Mouse (Mus musculus) lung, embryonic 14.5 days (tissue): ENCODE measurements around the gene Babam2. TPM values are rescaled to one million over a fixed set of nuclear protein-coding genes. Genes with fewer than 3 reads are reported as not detected.
"Not testable (repeated sequence)": the region's sequence is repeated elsewhere in the genome, so short reads cannot be mapped to it uniquely, and the experiment has no call there.

Source experiments
- ATAC-seq: fragments of 200-750 bp; cut with Nextera tagmentation; 2 replicates; pipeline ENCODE4 v1.8.0; 2017; ENCODE audit warnings: mild to moderate bottlenecking, moderate TSS enrichment, moderate library complexity; ENCODE audit not compliant: insufficient read depth
- DNase-seq: peaks from one replicate; pipeline ENCODE4 v3.0.0-alpha.2; 2015
- H3K27ac ChIP-seq: fragments of 300-500 bp; sonication (generic); 2 replicates; pipeline ENCODE4 v1.5.1; 2014; ENCODE audit warnings: low read depth, mild to moderate bottlenecking, moderate library complexity
- H3K27me3 ChIP-seq: fragments of 300-500 bp; sonication (generic); 2 replicates; pipeline ENCODE4 v1.6.1; 2014; ENCODE audit warnings: low read length, control low read depth; ENCODE audit not compliant: insufficient read depth
- H3K36me3 ChIP-seq: fragments of 300-500 bp; sonication (generic); 2 replicates; pipeline ENCODE4 v1.6.1; 2014; ENCODE audit warnings: control low read depth; ENCODE audit not compliant: insufficient read depth
- H3K4me1 ChIP-seq: fragments of 300-500 bp; sonication (generic); 2 replicates; pipeline ENCODE4 v1.6.1; 2014; ENCODE audit warnings: antibody characterized with exemption, control low read depth; ENCODE audit not compliant: insufficient read depth
- H3K4me2 ChIP-seq: fragments of 300-500 bp; sonication (generic); 2 replicates; pipeline ENCODE4 v1.6.1; 2014; ENCODE audit warnings: mild to moderate bottlenecking
- H3K4me3 ChIP-seq: fragments of 300-500 bp; sonication (generic); 2 replicates; pipeline ENCODE4 v1.5.1; 2014; ENCODE audit warnings: low read depth, low read length
- H3K9ac ChIP-seq: fragments of 300-500 bp; sonication (generic); 2 replicates; pipeline ENCODE4 v1.6.1; 2014
- H3K9me3 ChIP-seq: fragments of 300-500 bp; sonication (generic); 2 replicates; pipeline ENCODE4 v1.6.1; 2016; ENCODE audit warnings: low read depth, low read length, control low read depth
- CTCF ChIP-seq: IDR thresholded peaks from 2 replicates; pipeline ENCODE4 v1.5.1; 2016; ENCODE audit warnings: antibody characterized with exemption, low read depth
- WGBS: fragments of 180-500 bp; shearing (Covaris S2); extraction: QIAGEN DNeasy Blood & Tissue Kit; methylation state at CpG from one replicate; pipeline ENCODE4 v1.1.7; 2014; 5-methylcytosine and 5-hydroxymethylcytosine counted together
- polyA plus RNA-seq: library from polyadenylated mRNA; unstranded; fragments of >200 nt; fragmentation: Nextera tagmentation; extraction: Ambion mirVana; gene quantifications from 2 replicates; pipeline ENCODE4 v1.2.1, GENCODE M21; 2014

Babam2 gene
- polyA plus RNA-seq, 1 experiment from 2014 or later = 39.2 TPM

GRCm38 (mm10) chr5:31852786-31853185, 155.3 kb downstream of the Babam2 start:
- H3K4me1 ChIP-seq = no peaks in the 10 kb centered on the region
- H3K4me2 ChIP-seq = no peak overlapping the region
- H3K4me3 ChIP-seq = no peak overlapping the region
- H3K36me3 ChIP-seq = no peaks in the 10 kb centered on the region
- DNase-seq (no peak), ATAC-seq (no peak)
- 75% methylated on average over 1 of the region's 1 CpGs for WGBS
- no peak overlapping the region for H3K9ac ChIP-seq
- H3K9me3 ChIP-seq = no peaks in the 10 kb centered on the region
- no peaks in the 10 kb centered on the region for H3K27me3 ChIP-seq
- no peak overlapping the region for H3K27ac ChIP-seq
- TF ChIP-seq CTCF = no peak

- Histone ChIP-seq H3K4me2 (no peak overlapping the region), H3K27ac (no peak overlapping the region), H3K9me3 (no peaks in the 10 kb centered on the region), H3K27me3 (no peaks in the 10 kb centered on the region), H3K36me3 (no peaks in the 10 kb centered on the region), H3K9ac (no peak overlapping the region), H3K4me1 (no peaks in the 10 kb centered on the region), H3K4me3 (no peak overlapping the region)
- 94% methylated on average over 1 of the region's 1 CpGs for WGBS
- no peak for TF ChIP-seq CTCF
- ATAC-seq (no peak), DNase-seq (no peak)
These were observed 156.3 kb downstream of the Babam2 start for GRCm38 (mm10) chr5:31853831-31854230.

DNA sequence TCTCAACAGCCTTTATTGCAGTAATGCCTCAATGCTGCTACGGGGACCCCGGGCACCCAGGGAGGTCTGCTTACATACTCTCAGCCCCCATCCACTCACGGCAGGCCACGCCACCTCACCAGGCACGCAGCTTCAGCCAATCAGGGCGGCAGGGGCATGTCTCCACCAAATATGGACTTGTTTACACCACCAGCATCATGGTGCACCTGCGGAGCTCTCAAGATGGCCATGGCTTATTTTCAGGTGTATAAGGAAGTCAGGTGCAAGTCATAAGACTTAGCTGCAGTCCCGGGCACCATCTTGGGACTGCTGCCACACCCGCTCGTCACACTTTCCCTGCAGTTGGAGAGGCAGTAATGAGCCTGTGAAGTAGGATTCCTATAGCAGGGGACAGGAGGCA, 161.4 kb downstream of the Babam2 start:
- WGBS = 71% methylated on average over 10 of the region's 10 CpGs
- H3K36me3 ChIP-seq, H3K4me3 ChIP-seq, H3K4me1 ChIP-seq, ATAC-seq, H3K27me3 ChIP-seq, H3K27ac ChIP-seq, DNase-seq, H3K4me2 ChIP-seq, H3K9ac ChIP-seq, H3K9me3 ChIP-seq: not testable (repeated sequence)

- Histone ChIP-seq H3K4me3 (no peak overlapping the region), H3K27ac (no peak overlapping the region), H3K9me3 (no peaks in the 10 kb centered on the region), H3K9ac (no peak overlapping the region), H3K27me3 (no peaks in the 10 kb centered on the region), H3K4me1 (no peaks in the 10 kb centered on the region), H3K36me3 (no peaks in the 10 kb centered on the region), H3K4me2 (no peak overlapping the region)
- DNase-seq (no peak), ATAC-seq (no peak)
- TF ChIP-seq CTCF = no peak
- 16% methylated on average over 1 of the region's 1 CpGs for WGBS
These were observed 162.9 kb downstream of the Babam2 start for GRCm38 (mm10) chr5:31860426-31860825.

DNA sequence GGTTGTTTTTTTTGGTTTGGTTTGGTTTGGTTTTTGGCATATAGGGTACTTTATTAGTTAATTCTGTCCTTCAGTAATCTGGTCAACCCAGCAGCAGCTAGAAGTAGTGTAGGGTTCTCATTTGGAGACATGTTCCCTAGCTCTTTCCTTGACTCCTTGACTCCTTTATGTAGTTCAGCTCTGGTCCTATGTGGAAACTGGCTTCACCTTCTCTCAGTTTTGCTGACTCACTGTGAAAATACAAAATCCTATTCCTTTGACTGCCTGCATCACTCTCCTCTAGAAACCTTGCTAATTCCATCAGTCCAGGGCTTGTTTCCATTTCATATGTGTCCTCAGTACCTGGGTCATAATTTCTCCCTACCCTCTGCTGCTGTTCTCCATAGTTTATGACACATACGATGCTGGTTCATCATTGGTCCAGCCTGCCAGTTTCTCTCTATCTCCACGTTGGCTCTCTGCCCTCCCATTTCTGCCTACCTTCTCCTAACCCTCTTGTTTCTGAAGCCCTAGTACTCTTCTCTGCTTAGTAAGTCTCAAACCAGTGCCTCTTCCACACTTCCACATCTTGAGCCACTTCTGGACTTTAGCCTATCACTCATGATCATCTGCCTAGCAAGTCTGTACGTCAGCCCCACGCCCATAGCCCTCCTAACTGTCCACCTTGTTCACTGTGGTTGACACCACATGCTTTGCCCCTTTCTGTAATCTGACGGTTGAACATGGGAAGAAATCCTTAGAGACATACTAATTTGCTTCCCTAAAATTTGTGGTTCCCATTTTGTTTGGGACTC, 163.5 kb downstream of the Babam2 start:
- H3K27ac ChIP-seq = no peak overlapping the region
- no peaks in the 10 kb centered on the region for H3K27me3 ChIP-seq
- no peaks in the 10 kb centered on the region for H3K36me3 ChIP-seq
- no peak overlapping the region for H3K9ac ChIP-seq
- H3K4me2 ChIP-seq = no peak overlapping the region
- H3K4me1 ChIP-seq = no peaks in the 10 kb centered on the region
- no peak for DNase-seq
- no peak for TF ChIP-seq CTCF
- ATAC-seq = no peak
- no peaks in the 10 kb centered on the region for H3K9me3 ChIP-seq
- H3K4me3 ChIP-seq = no peak overlapping the region
- 84% methylated on average over 5 of the region's 5 CpGs for WGBS

GRCm38 (mm10) chr5:31862753-31863468, 165.4 kb downstream of the Babam2 start:
- 63% methylated on average over 1 of the region's 1 CpGs for WGBS
- no peaks in the 10 kb centered on the region for H3K27me3 ChIP-seq
- no peaks in the 10 kb centered on the region for H3K9me3 ChIP-seq
- H3K27ac ChIP-seq = no peak overlapping the region
- H3K4me3 ChIP-seq = no peak overlapping the region
- no peaks in the 10 kb centered on the region for H3K36me3 ChIP-seq
- ATAC-seq (no peak), DNase-seq (no peak)
- no peak overlapping the region for H3K9ac ChIP-seq
- TF ChIP-seq CTCF = no peak
- H3K4me2 ChIP-seq = no peak overlapping the region
- no peaks in the 10 kb centered on the region for H3K4me1 ChIP-seq

GRCm38 (mm10) chr5:31864095-31864494, 166.6 kb downstream of the Babam2 start:
- Histone ChIP-seq H3K9ac (no peak overlapping the region), H3K27me3 (no peaks in the 10 kb centered on the region), H3K4me1 (no peaks in the 10 kb centered on the region), H3K36me3 (no peaks in the 10 kb centered on the region), H3K9me3 (no peaks in the 10 kb centered on the region), H3K4me3 (no peak overlapping the region), H3K27ac (no peak overlapping the region), H3K4me2 (no peak overlapping the region)
- no peak for TF ChIP-seq CTCF
- DNase-seq = no peak
- no peak for ATAC-seq
- WGBS = 39% methylated on average over 2 of the region's 2 CpGs
